Mouse (Mus musculus): ENCODE data around the gene Dlgap1. TPM values are rescaled to one million over a fixed set of nuclear protein-coding genes. Genes with fewer than 3 reads are reported as not detected.

Dlgap1 gene
- polyA plus RNA-seq, 1 experiment from 2014 or later: 0.22 TPM

DNA sequence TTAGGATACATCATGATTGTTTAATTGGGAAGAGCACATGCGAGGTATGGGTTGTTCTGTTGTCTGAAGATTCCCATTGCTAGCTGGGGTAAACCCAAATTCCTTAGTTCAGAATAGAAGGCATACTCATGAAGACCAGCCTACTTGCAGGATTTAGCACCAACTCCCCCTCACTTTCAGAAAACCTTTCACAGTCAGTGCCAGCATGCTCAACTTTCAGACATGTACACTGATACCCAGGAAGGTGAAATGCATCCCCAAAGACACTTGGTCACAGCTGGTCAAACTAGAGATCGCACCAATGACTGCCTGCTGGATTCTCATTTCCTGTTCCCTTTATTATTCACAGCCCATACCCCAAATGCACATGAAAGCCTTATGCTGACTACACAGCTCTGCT, 318.8 kb downstream of the Dlgap1 start:
- TF ChIP-seq EP300 (IDR thresholded peaks at IDR 0.05; ENCODE audit: low read depth) (no peak), CTCF (IDR thresholded peaks at IDR 0.05; ENCODE audit: low read depth) (no peak)
- Histone ChIP-seq H3K9me3 (ENCODE audit: low read length) (no peaks in the 10 kb centered on the region), H3K9ac (replicated peaks) (no peak overlapping the region), H3K4me3 (ENCODE audit: low read depth, low read length) (no peak overlapping the region), H3K27ac (ENCODE audit: low read depth) (no peak overlapping the region), H3K36me3 (replicated peaks; ENCODE audit: insufficient read depth, low read length) (no peaks in the 10 kb centered on the region), H3K27me3 (ENCODE audit: insufficient read depth, low read length) (no peaks in the 10 kb centered on the region), H3K4me1 (ENCODE audit: insufficient read depth) (no peaks in the 10 kb centered on the region), H3K4me2 (ENCODE audit: low read depth, low read length) (no peak overlapping the region)
- DNase-seq (no peak), ATAC-seq (no peak)
- WGBS (ENCODE audit: insufficient replicate concordance): 73% methylated on average over 2 of the region's 2 CpGs

GRCm38 (mm10) chr17:70294106-70294505, 325.2 kb downstream of the Dlgap1 start:
- TF ChIP-seq CTCF (IDR thresholded peaks at IDR 0.05; ENCODE audit: low read depth): no peak
- TF ChIP-seq EP300 (IDR thresholded peaks at IDR 0.05; ENCODE audit: low read depth): no peak

GRCm38 (mm10) chr17:70301941-70302478, 333.1 kb downstream of the Dlgap1 start:
- Histone ChIP-seq H3K9ac (replicated peaks) (no peak overlapping the region), H3K27ac (ENCODE audit: low read depth) (no peak overlapping the region), H3K9me3 (ENCODE audit: low read length) (no peaks in the 10 kb centered on the region), H3K27me3 (ENCODE audit: insufficient read depth, low read length) (no peaks in the 10 kb centered on the region), H3K4me3 (ENCODE audit: low read depth, low read length) (no peak overlapping the region), H3K4me1 (ENCODE audit: insufficient read depth) (no peaks in the 10 kb centered on the region), H3K36me3 (replicated peaks; ENCODE audit: insufficient read depth, low read length) (no peaks in the 10 kb centered on the region), H3K4me2 (ENCODE audit: low read depth, low read length) (no peak overlapping the region)
- WGBS (ENCODE audit: insufficient replicate concordance): 67% methylated on average over 9 of the region's 9 CpGs
- no peak for DNase-seq
- TF ChIP-seq EP300 (IDR thresholded peaks at IDR 0.05; ENCODE audit: low read depth) (no peak), CTCF (IDR thresholded peaks at IDR 0.05; ENCODE audit: low read depth) (no peak)
- no peak for ATAC-seq

More at GRCm38 (mm10) chr17:70294106-70294505, 325.2 kb downstream of the Dlgap1 start:
- Histone ChIP-seq H3K4me1 (ENCODE audit: insufficient read depth) (no peaks in the 10 kb centered on the region), H3K4me2 (ENCODE audit: low read depth, low read length) (no peak overlapping the region), H3K9me3 (ENCODE audit: low read length) (no peaks in the 10 kb centered on the region), H3K9ac (replicated peaks) (no peak overlapping the region), H3K27me3 (ENCODE audit: insufficient read depth, low read length) (no peaks in the 10 kb centered on the region), H3K36me3 (replicated peaks; ENCODE audit: insufficient read depth, low read length) (no peaks in the 10 kb centered on the region), H3K4me3 (ENCODE audit: low read depth, low read length) (no peak overlapping the region), H3K27ac (ENCODE audit: low read depth) (no peak overlapping the region)
- DNase-seq: no peak
- WGBS (ENCODE audit: insufficient replicate concordance): 71% methylated on average over 7 of the region's 7 CpGs
- ATAC-seq: no peak

DNA sequence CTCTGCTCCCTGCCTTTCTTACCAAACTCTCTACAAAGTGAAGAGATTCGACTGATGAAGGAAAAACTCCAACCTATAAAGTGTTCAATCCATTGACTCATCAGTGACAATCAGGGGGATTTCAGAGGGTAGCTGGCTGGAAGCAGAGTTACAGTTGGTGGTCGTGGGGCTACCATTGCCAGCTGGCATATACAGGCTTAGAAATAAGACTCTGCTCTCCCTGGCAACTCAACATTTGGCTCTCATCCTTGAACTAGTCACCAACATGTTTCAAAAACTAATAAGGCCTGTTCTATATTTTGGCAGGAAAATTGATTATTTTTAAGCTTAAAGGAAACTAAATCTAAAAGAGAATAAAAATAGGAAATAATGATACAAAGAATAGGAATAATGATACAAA, 333.8 kb downstream of the Dlgap1 start:
- H3K36me3 ChIP-seq (replicated peaks; ENCODE audit: insufficient read depth, low read length): no peaks in the 10 kb centered on the region
- no peaks in the 10 kb centered on the region for H3K9me3 ChIP-seq (ENCODE audit: low read length)
- H3K4me2 ChIP-seq (ENCODE audit: low read depth, low read length): no peak overlapping the region
- H3K27ac ChIP-seq (ENCODE audit: low read depth): no peak overlapping the region
- H3K4me1 ChIP-seq (ENCODE audit: insufficient read depth): no peaks in the 10 kb centered on the region
- WGBS (ENCODE audit: insufficient replicate concordance): 53% methylated on average over 2 of the region's 2 CpGs
- DNase-seq (no peak), ATAC-seq (no peak)
- H3K9ac ChIP-seq (replicated peaks): no peak overlapping the region
- no peak overlapping the region for H3K4me3 ChIP-seq (ENCODE audit: low read depth, low read length)
- TF ChIP-seq CTCF (IDR thresholded peaks at IDR 0.05; ENCODE audit: low read depth) (no peak), EP300 (IDR thresholded peaks at IDR 0.05; ENCODE audit: low read depth) (no peak)
- no peaks in the 10 kb centered on the region for H3K27me3 ChIP-seq (ENCODE audit: insufficient read depth, low read length)

- Histone ChIP-seq H3K4me2 (ENCODE audit: low read depth, low read length) (no peak overlapping the region), H3K9ac (replicated peaks) (no peak overlapping the region), H3K36me3 (replicated peaks; ENCODE audit: insufficient read depth, low read length) (no peaks in the 10 kb centered on the region), H3K9me3 (ENCODE audit: low read length) (no peaks in the 10 kb centered on the region), H3K27ac (ENCODE audit: low read depth) (no peak overlapping the region), H3K27me3 (ENCODE audit: insufficient read depth, low read length) (no peaks in the 10 kb centered on the region), H3K4me1 (ENCODE audit: insufficient read depth) (no peaks in the 10 kb centered on the region), H3K4me3 (ENCODE audit: low read depth, low read length) (no peak overlapping the region)
- no peak for TF ChIP-seq EP300 (IDR thresholded peaks at IDR 0.05; ENCODE audit: low read depth)
- no peak for TF ChIP-seq CTCF (IDR thresholded peaks at IDR 0.05; ENCODE audit: low read depth)
- WGBS (ENCODE audit: insufficient replicate concordance): 70% methylated on average over 5 of the region's 5 CpGs
- DNase-seq: no peak
- ATAC-seq: no peak
These were observed 336.1 kb downstream of the Dlgap1 start for GRCm38 (mm10) chr17:70305021-70305420.

- Histone ChIP-seq H3K9me3 (ENCODE audit: low read length) (no peaks in the 10 kb centered on the region), H3K27me3 (ENCODE audit: insufficient read depth, low read length) (no peaks in the 10 kb centered on the region), H3K36me3 (replicated peaks; ENCODE audit: insufficient read depth, low read length) (no peaks in the 10 kb centered on the region), H3K4me3 (ENCODE audit: low read depth, low read length) (no peak overlapping the region), H3K4me2 (ENCODE audit: low read depth, low read length) (no peak overlapping the region), H3K9ac (replicated peaks) (no peak overlapping the region), H3K4me1 (ENCODE audit: insufficient read depth) (no peaks in the 10 kb centered on the region), H3K27ac (ENCODE audit: low read depth) (no peak overlapping the region)
- DNase-seq (no peak), ATAC-seq (no peak)
- TF ChIP-seq CTCF (IDR thresholded peaks at IDR 0.05; ENCODE audit: low read depth) (no peak), EP300 (IDR thresholded peaks at IDR 0.05; ENCODE audit: low read depth) (no peak)
- WGBS (ENCODE audit: insufficient replicate concordance): 79% methylated on average over 11 of the region's 11 CpGs
These were observed 338.7 kb downstream of the Dlgap1 start for GRCm38 (mm10) chr17:70307418-70308176.
